7 mouse cellular contexts compared by ENCODE assay signal in genomic region chr6:137465253-137465652, GRCm38 (mm10).
DNase-seq lines count a peak whose midpoint lies in the region; ATAC-seq and TF ChIP-seq lines count a peak whose summit lies in the region.

No protein-coding gene starts in this region.

- no peaks in the 10 kb centered on the region for H3K79me2 ChIP-seq in C2C12 (ENCODE audit: control insufficient read depth, insufficient read depth)

- no peak overlapping the region for H3K9ac ChIP-seq in heart, embryonic 14.5 days (ENCODE audit: low read length)
- no peak overlapping the region for H3K9ac ChIP-seq in stomach, embryonic 15.5 days

- DNase-seq in 3134 (ENCODE audit: extremely low read depth, insufficient read length, low spot score): peak; percentile 79
- peak; percentile 94 to 96 for DNase-seq in cerebellum, postnatal 25 days
- peak; percentile 56 to 67 for DNase-seq in layer of hippocampus, postnatal 10 days (ENCODE audit: low spot score in 2 of 2)

- peaks cover 3% of the 10 kb centered on the region; the same call in 1 of the 2 replicates for H3K9me3 ChIP-seq in heart, embryonic 14.5 days (ENCODE audit: control insufficient read depth, low read length)
- no peaks in the 10 kb centered on the region for H3K9me3 ChIP-seq in stomach, embryonic 15.5 days

- H3K27me3 ChIP-seq in C2C12 (ENCODE audit: control insufficient read depth, insufficient read depth, insufficient read length): no peaks in the 10 kb centered on the region
- H3K27me3 ChIP-seq in heart, embryonic 14.5 days (ENCODE audit: control insufficient read depth, insufficient read depth, low read length): no peaks in the 10 kb centered on the region
- no peaks in the 10 kb centered on the region; the same call in 1 of the 2 replicates for H3K27me3 ChIP-seq in stomach, embryonic 15.5 days (replicated peaks)

- no peak for TF ChIP-seq CTCF in C2C12 (IDR thresholded peaks at IDR 0.05; ENCODE audit: control insufficient read depth, insufficient read depth, insufficient read length)

- H3K27ac ChIP-seq in heart, embryonic 14.5 days (replicated peaks in 1 of 2; ENCODE audit: control insufficient read depth in 1 of 2, insufficient read depth in 1 of 2, low read depth in 2 of 2, low read length in 2 of 2): peak overlapping the region; percentile 77 to 82
- H3K27ac ChIP-seq in stomach, embryonic 15.5 days: peak overlapping the region; percentile 45; the same call in 1 of the 2 replicates

- H3ac ChIP-seq in C2C12 (ENCODE audit: control insufficient read depth, insufficient read length, low read depth): no peak overlapping the region

- H3K4me3 ChIP-seq in C2C12 (ENCODE audit: insufficient read depth, poor library complexity, severe bottlenecking): no peak overlapping the region
- no peak overlapping the region for H3K4me3 ChIP-seq in heart, embryonic 14.5 days (ENCODE audit: control insufficient read depth in 1 of 2, insufficient read depth in 1 of 2, low read depth in 1 of 2, low read length in 2 of 2)
- H3K4me3 ChIP-seq in stomach, embryonic 15.5 days (replicated peaks): no peak overlapping the region

- peaks cover 18 to 36% of the 10 kb centered on the region in 2 experiments for H3K4me1 ChIP-seq in heart, embryonic 14.5 days (ENCODE audit: control insufficient read depth in 2 of 2, insufficient read depth in 2 of 2, low read length in 2 of 2)
- peaks cover 5% of the 10 kb centered on the region for H3K4me1 ChIP-seq in stomach, embryonic 15.5 days

- H3K36me3 ChIP-seq in C2C12 (ENCODE audit: control insufficient read depth, insufficient read depth): no peaks in the 10 kb centered on the region
- no peaks in the 10 kb centered on the region for H3K36me3 ChIP-seq in heart, embryonic 14.5 days (ENCODE audit: control insufficient read depth, insufficient read depth, low read length)
- H3K36me3 ChIP-seq in stomach, embryonic 15.5 days: no peaks in the 10 kb centered on the region

- ATAC-seq in heart, embryonic 14.5 days (ENCODE audit: insufficient number of reproducible peaks, insufficient read depth, low FRiP score, low read depth): peak; percentile 86
- no peak; the same call in 1 of the 2 replicates for ATAC-seq in stomach, embryonic 15.5 days (ENCODE audit: insufficient read depth, low FRiP score, low read depth)
- ATAC-seq in activated CD4-positive, CD25-positive, alpha-beta regulatory T cell, adult 4 months: no peak

- 2% methylated on average over 2 of the region's 2 CpGs for WGBS in heart, embryonic 14.5 days
- WGBS in stomach, embryonic 15.5 days: 30% methylated on average over 2 of the region's 2 CpGs

- H3K79me3 ChIP-seq in C2C12 (ENCODE audit: low read depth): no peaks in the 10 kb centered on the region

- H3K4me2 ChIP-seq in heart, embryonic 14.5 days (ENCODE audit: low read length): no peak overlapping the region
- no peak overlapping the region for H3K4me2 ChIP-seq in stomach, embryonic 15.5 days

TF ChIP-seq in C2C12, 6 proteins besides CTCF, POLR2A, EP300 and RAD21:
- TF ChIP-seq CEBPB (IDR thresholded peaks at IDR 0.05; ENCODE audit: low read depth) (peak; percentile 23), MYOD1 (IDR thresholded peaks at IDR 0.05; ENCODE audit: control insufficient read depth, insufficient read length, low read depth) (no peak)
